In genomic region chr6:6168566-6169134, GRCm38 (mm10) we compare ENCODE assay signal across 9 mouse cellular contexts. TPM values are rescaled to one million over a fixed set of nuclear protein-coding genes. Genes with fewer than 3 reads are reported as not detected.
DNase-seq lines count a peak whose midpoint lies in the region; ATAC-seq and TF ChIP-seq lines count a peak whose summit lies in the region.
"Had no signal": no experiment of that assay in that cellular context is flagged by ENCODE, and none has a peak within 500 bp of the region (broad histone marks: within the 10 kb centered on the region; RNA-seq: fewer than 3 reads in every experiment).

No protein-coding gene starts in this region.

- ATAC-seq in limb, embryonic 11.5 days (ENCODE audit: insufficient number of reproducible peaks, low FRiP score, low TSS enrichment, low read depth): 0 out of 2 replicates have a peak, but pooled peaks have one; percentile 44
- ATAC-seq in hindbrain, embryonic 12.5 days (ENCODE audit: low FRiP score): peak; percentile 62
- ATAC-seq in midbrain, embryonic 11.5 days (ENCODE audit: low FRiP score): peak; percentile 43; the same call in 1 of the 2 replicates
- ATAC-seq in CD4-positive, CD25-positive, alpha-beta regulatory T cell, adult 4 months: no peak

- 70% methylated on average over 11 of the region's 11 CpGs for WGBS in limb, embryonic 11.5 days
- 81% methylated on average over 11 of the region's 11 CpGs for WGBS in limb, embryonic 10.5 days
- 63% methylated on average over 11 of the region's 11 CpGs for WGBS in hindbrain, embryonic 12.5 days
- WGBS in midbrain, embryonic 11.5 days: 81% methylated on average over 11 of the region's 11 CpGs

- no peak for DNase-seq in limb, embryonic 11.5 days (ENCODE audit: low spot score)
- no peak for DNase-seq in limb, embryonic 10.5 days (ENCODE audit: low spot score)
- DNase-seq in midbrain, embryonic 11.5 days (ENCODE audit: low spot score, missing footprints): no peak
- DNase-seq in cerebellum, adult 11 months: no peak
- DNase-seq in adrenal gland, postnatal 36 days: no peak
- DNase-seq: right cerebral cortex, adult 18-20 months had no signal

- no peak for TF ChIP-seq CTCF in embryonic fibroblast, embryonic 13.5 days (IDR thresholded peaks at IDR 0.05; ENCODE audit: borderline replicate concordance, insufficient read depth, low read length)

- H3K9me3 ChIP-seq in limb, embryonic 11.5 days (ENCODE audit: control insufficient read depth, low read length): no peaks in the 10 kb centered on the region
- no peaks in the 10 kb centered on the region for H3K9me3 ChIP-seq in limb, embryonic 10.5 days (replicated peaks)
- H3K9me3 ChIP-seq in hindbrain, embryonic 12.5 days (replicated peaks): no peaks in the 10 kb centered on the region
- no peaks in the 10 kb centered on the region for H3K9me3 ChIP-seq in midbrain, embryonic 11.5 days (ENCODE audit: control insufficient read depth, low read length)

- no peak overlapping the region for H3K4me3 ChIP-seq in limb, embryonic 11.5 days (ENCODE audit: low read depth, low read length)
- H3K4me3 ChIP-seq in limb, embryonic 10.5 days: no peak overlapping the region
- no peak overlapping the region for H3K4me3 ChIP-seq in embryonic fibroblast, embryonic 13.5 days (ENCODE audit: insufficient read depth, low read length)
- no peak overlapping the region for H3K4me3 ChIP-seq in hindbrain, embryonic 12.5 days
- H3K4me3 ChIP-seq in midbrain, embryonic 11.5 days (ENCODE audit: low read depth, low read length): no peak overlapping the region

- H3K27me3 ChIP-seq in limb, embryonic 11.5 days (ENCODE audit: control insufficient read depth, insufficient read depth, low read length): no peaks in the 10 kb centered on the region
- H3K27me3 ChIP-seq in limb, embryonic 10.5 days (ENCODE audit: low read depth, poor library complexity, severe bottlenecking): no peaks in the 10 kb centered on the region
- 0 out of 2 replicates have a peak, but pooled peaks cover 2% of the 10 kb centered on the region for H3K27me3 ChIP-seq in hindbrain, embryonic 12.5 days
- no peaks in the 10 kb centered on the region for H3K27me3 ChIP-seq in midbrain, embryonic 11.5 days (ENCODE audit: control insufficient read depth, insufficient read depth, low read length)

- H3K27ac ChIP-seq in limb, embryonic 11.5 days (replicated peaks; ENCODE audit: low read depth, low read length): no peak overlapping the region
- no peak overlapping the region for H3K27ac ChIP-seq in limb, embryonic 10.5 days
- H3K27ac ChIP-seq in embryonic fibroblast, embryonic 13.5 days (ENCODE audit: insufficient read depth, low read length): peak overlapping the region; percentile 56; the same call in 1 of the 2 replicates
- H3K27ac ChIP-seq in hindbrain, embryonic 12.5 days: no peak overlapping the region
- H3K27ac ChIP-seq in midbrain, embryonic 11.5 days (ENCODE audit: low read depth, low read length): no peak overlapping the region

- H3K36me3 ChIP-seq in limb, embryonic 11.5 days (ENCODE audit: control insufficient read depth, insufficient read depth, low read length): no peaks in the 10 kb centered on the region
- H3K36me3 ChIP-seq in limb, embryonic 10.5 days: peaks cover 10% of the 10 kb centered on the region; the same call in 1 of the 2 replicates
- no peaks in the 10 kb centered on the region for H3K36me3 ChIP-seq in hindbrain, embryonic 12.5 days
- no peaks in the 10 kb centered on the region for H3K36me3 ChIP-seq in midbrain, embryonic 11.5 days (ENCODE audit: control insufficient read depth, insufficient read depth, low read length)

- TF ChIP-seq POLR2A in embryonic fibroblast, embryonic 13.5 days (IDR thresholded peaks at IDR 0.05; ENCODE audit: low read depth, low read length): no peak

- H3K4me2 ChIP-seq in limb, embryonic 11.5 days (ENCODE audit: low read depth, severe bottlenecking): no peak overlapping the region
- no peak overlapping the region for H3K4me2 ChIP-seq in hindbrain, embryonic 12.5 days (replicated peaks)
- no peak overlapping the region for H3K4me2 ChIP-seq in midbrain, embryonic 11.5 days

- no peak overlapping the region for H3K9ac ChIP-seq in limb, embryonic 11.5 days (ENCODE audit: low read length)
- no peak overlapping the region for H3K9ac ChIP-seq in hindbrain, embryonic 12.5 days
- H3K9ac ChIP-seq in midbrain, embryonic 11.5 days (ENCODE audit: low read length): no peak overlapping the region

- peaks cover 14% of the 10 kb centered on the region for H3K4me1 ChIP-seq in limb, embryonic 11.5 days (ENCODE audit: control insufficient read depth, insufficient read depth, low read length)
- peaks cover 23% of the 10 kb centered on the region for H3K4me1 ChIP-seq in limb, embryonic 10.5 days
- peaks cover 18% of the 10 kb centered on the region for H3K4me1 ChIP-seq in embryonic fibroblast, embryonic 13.5 days (ENCODE audit: control insufficient read depth, insufficient read depth, low read length)
- peaks cover 21% of the 10 kb centered on the region for H3K4me1 ChIP-seq in hindbrain, embryonic 12.5 days
- H3K4me1 ChIP-seq in midbrain, embryonic 11.5 days (ENCODE audit: control insufficient read depth, insufficient read depth, low read length): peaks cover 16% of the 10 kb centered on the region; the same call in 1 of the 2 replicates

RNA-seq across cellular contexts. Expression of gene Slc25a13, which starts 48.3 kb away (rescaled TPM):
- polyA plus RNA-seq in limb, embryonic 11.5 days (2014; fragmentation: Nextera tagmentation; extraction: Ambion mirVana): 50.1 and 51.2 TPM in 2 replicates
- polyA plus RNA-seq in limb, embryonic 10.5 days (2016; fragmentation: Nextera tagmentation; extraction: Ambion mirVana): 52.8 and 60.2 TPM in 2 replicates
- polyA plus RNA-seq in embryonic fibroblast, embryonic 13.5 days (2011; ENCODE audit: insufficient read length, low read depth, missing spikeins): 9.3 and 11.3 TPM in 2 replicates
- 18.9 and 19.1 TPM in 2 replicates for polyA plus RNA-seq in hindbrain, embryonic 12.5 days (2016; fragmentation: Nextera tagmentation; extraction: Ambion mirVana)
- 34.7 and 42.7 TPM in 2 replicates for polyA plus RNA-seq in midbrain, embryonic 11.5 days (2014; fragmentation: Nextera tagmentation; extraction: Ambion mirVana)
- total RNA-seq in adrenal gland, postnatal 36 days (2021): 10 to 100 TPM; 11.1 to 17.3 TPM
- 10 to 100 TPM in 1 of 2 experiments, 1 to 10 TPM in 1; 4.5 to 10.8 TPM for polyA plus RNA-seq in CD4-positive, CD25-positive, alpha-beta regulatory T cell, adult 4 months (2017; shearing (Covaris generic))
